Mouse (Mus musculus) heart, postnatal 0 days (tissue): ENCODE measurements at regions not wholly inside any gene's neighbourhood (a gene's known extent, or its start where the extent isn't known, plus 50 kb on each side); places are given as distances from the start of the nearest gene placed in this dataset.
"Not testable (repeated sequence)": the region's sequence is repeated elsewhere in the genome, so short reads cannot be mapped to it uniquely, and the experiment has no call there.

Experiments used
- ATAC-seq: fragments of 200-750 bp; cut with Nextera tagmentation; 2 replicates; pipeline ENCODE4 v1.8.0; 2017; ENCODE audit warnings: low read depth, moderate number of reproducible peaks, moderate library complexity; ENCODE audit not compliant: insufficient read depth
- DNase-seq: peaks from one replicate; pipeline ENCODE4 v3.0.0-alpha.2; 2016; ENCODE audit warnings: low spot score
- H3K27ac ChIP-seq: fragments of 300-500 bp; sonication (generic); 2 replicates; pipeline ENCODE4 v1.5.1; 2014; ENCODE audit warnings: low read depth, mild to moderate bottlenecking
- H3K27me3 ChIP-seq: fragments of 300-500 bp; sonication (generic); 2 replicates; pipeline ENCODE4 v1.6.1; 2014; ENCODE audit warnings: low read length, mixed read lengths; ENCODE audit not compliant: control insufficient read depth, insufficient read depth
- H3K36me3 ChIP-seq: fragments of 300-500 bp; sonication (generic); replicated peaks from 2 replicates; pipeline ENCODE4 v1.6.1; 2014; ENCODE audit warnings: low read length, mixed read lengths; ENCODE audit not compliant: control insufficient read depth, insufficient read depth
- H3K4me1 ChIP-seq: fragments of 300-500 bp; sonication (generic); 2 replicates; pipeline ENCODE4 v1.6.1; 2014; ENCODE audit warnings: antibody characterized with exemption; ENCODE audit not compliant: control insufficient read depth, insufficient read depth
- H3K4me2 ChIP-seq: fragments of 300-500 bp; sonication (generic); 2 replicates; pipeline ENCODE4 v1.6.1; 2014; ENCODE audit warnings: low read depth, mild to moderate bottlenecking, low read length, moderate library complexity
- H3K4me3 ChIP-seq: fragments of 300-500 bp; sonication (generic); 2 replicates; pipeline ENCODE4 v1.5.1; 2014; ENCODE audit warnings: low read depth, low read length
- H3K9ac ChIP-seq: fragments of 300-500 bp; sonication (generic); replicated peaks from 2 replicates; pipeline ENCODE4 v1.6.1; 2014; ENCODE audit warnings: low read depth, low read length, mixed read lengths
- H3K9me3 ChIP-seq: fragments of 300-500 bp; sonication (generic); replicated peaks from 2 replicates; pipeline ENCODE4 v1.6.1; 2016; ENCODE audit warnings: low read length; ENCODE audit not compliant: control insufficient read depth
- CTCF ChIP-seq: IDR thresholded peaks from 2 replicates; pipeline ENCODE4 v1.5.1; 2016; ENCODE audit warnings: antibody characterized with exemption, control low read depth, low read depth
- EP300 ChIP-seq: IDR thresholded peaks from 2 replicates; pipeline ENCODE4 v1.6.1; 2016; ENCODE audit warnings: antibody characterized with exemption, low read depth
- WGBS: fragments of 180-500 bp; shearing (Covaris S2); extraction: QIAGEN DNeasy Blood & Tissue Kit; methylation state at CpG from one replicate; pipeline ENCODE4 v1.1.7; 2014; 5-methylcytosine and 5-hydroxymethylcytosine counted together

DNA sequence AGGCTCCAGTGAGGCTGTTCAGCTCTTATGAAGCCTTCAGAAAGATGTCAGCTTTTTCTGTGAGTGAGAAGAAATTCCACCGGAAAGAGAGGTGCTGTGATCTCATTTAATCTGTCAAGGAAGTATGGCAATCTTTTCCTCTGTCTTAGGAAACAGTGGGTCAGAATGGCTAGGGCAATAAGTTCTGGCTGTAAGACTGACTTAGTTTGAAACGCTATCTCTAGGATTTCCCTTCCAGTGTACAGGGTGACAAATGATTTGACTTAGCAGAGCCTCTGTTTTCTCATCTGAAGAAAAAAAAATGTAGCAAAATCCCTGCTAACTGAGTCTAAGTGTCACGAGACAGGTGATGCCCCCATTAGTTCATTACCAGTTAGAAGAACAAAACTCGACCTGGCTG, 181.1 kb downstream of the Csl start:
- no peaks in the 10 kb centered on the region for H3K4me1 ChIP-seq
- no peaks in the 10 kb centered on the region for H3K36me3 ChIP-seq
- no peaks in the 10 kb centered on the region for H3K9me3 ChIP-seq
- ATAC-seq (no peak), DNase-seq (no peak)
- H3K4me2 ChIP-seq = no peak overlapping the region
- no peak overlapping the region for H3K27ac ChIP-seq
- no peak for TF ChIP-seq CTCF
- TF ChIP-seq EP300 = no peak
- no peak overlapping the region for H3K4me3 ChIP-seq
- no peak overlapping the region for H3K9ac ChIP-seq
- WGBS = 42% methylated on average over 4 of the region's 4 CpGs
- no peaks in the 10 kb centered on the region for H3K27me3 ChIP-seq

DNA sequence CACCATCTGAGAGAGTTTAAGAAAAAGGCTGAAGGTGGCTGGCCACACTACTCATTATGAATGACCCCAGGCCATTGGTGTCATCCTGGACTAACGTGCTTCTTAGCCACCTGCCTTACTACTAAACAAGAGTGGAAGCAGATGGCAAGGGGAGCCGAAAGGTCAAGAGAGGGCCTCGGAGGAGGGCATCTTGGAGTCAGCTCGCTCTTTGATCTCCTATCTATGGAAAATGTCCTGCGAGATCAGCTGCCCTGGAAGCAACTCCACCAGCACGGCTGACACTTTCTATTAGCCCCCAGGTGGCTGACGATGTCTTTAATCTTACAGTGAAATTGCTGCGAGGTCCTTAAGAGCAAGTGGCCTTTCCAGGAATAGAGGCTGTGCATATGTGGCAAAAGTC, 179.3 kb downstream of the Csl start:
- no peak for ATAC-seq
- H3K4me1 ChIP-seq = no peaks in the 10 kb centered on the region
- 29% methylated on average over 8 of the region's 8 CpGs for WGBS

DNA sequence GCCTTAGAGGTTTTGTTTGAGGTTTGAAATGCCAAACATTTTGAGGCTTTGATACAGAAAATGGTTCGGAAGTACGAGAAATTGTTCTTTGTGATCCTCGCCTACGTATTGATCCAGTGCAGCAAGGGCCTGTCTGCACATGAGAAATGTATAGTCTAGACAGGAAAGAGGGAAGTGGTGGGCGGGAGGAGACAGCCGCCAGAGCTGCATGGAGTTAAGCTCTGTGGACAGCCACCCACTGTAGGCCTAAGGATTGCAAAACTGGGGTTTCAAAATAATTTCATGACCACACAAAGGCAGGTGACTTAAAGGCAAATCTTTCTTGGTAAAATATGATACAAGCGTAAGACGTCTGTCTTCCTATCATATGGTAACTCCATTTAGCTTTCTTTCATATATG, 178.4 kb downstream of the Csl start:
- H3K4me3 ChIP-seq = no peak overlapping the region
- no peak for DNase-seq
- no peak overlapping the region for H3K9ac ChIP-seq
- no peaks in the 10 kb centered on the region for H3K4me1 ChIP-seq
- TF ChIP-seq EP300 (no peak), CTCF (no peak)
- H3K9me3 ChIP-seq = no peaks in the 10 kb centered on the region
- H3K27ac ChIP-seq = no peak overlapping the region
- H3K36me3 ChIP-seq = no peaks in the 10 kb centered on the region
- no peak overlapping the region for H3K4me2 ChIP-seq
- no peak for ATAC-seq
- no peaks in the 10 kb centered on the region for H3K27me3 ChIP-seq
- WGBS = 75% methylated on average over 8 of the region's 8 CpGs

More for the DNA sequence above, 179.3 kb downstream of the Csl start:
- H3K27me3 ChIP-seq = no peaks in the 10 kb centered on the region
- no peaks in the 10 kb centered on the region for H3K36me3 ChIP-seq
- no peak overlapping the region for H3K27ac ChIP-seq
- TF ChIP-seq EP300 (no peak), CTCF (no peak)
- DNase-seq = no peak
- no peak overlapping the region for H3K4me2 ChIP-seq
- H3K9ac ChIP-seq = no peak overlapping the region
- no peak overlapping the region for H3K4me3 ChIP-seq
- H3K9me3 ChIP-seq = no peaks in the 10 kb centered on the region

DNA sequence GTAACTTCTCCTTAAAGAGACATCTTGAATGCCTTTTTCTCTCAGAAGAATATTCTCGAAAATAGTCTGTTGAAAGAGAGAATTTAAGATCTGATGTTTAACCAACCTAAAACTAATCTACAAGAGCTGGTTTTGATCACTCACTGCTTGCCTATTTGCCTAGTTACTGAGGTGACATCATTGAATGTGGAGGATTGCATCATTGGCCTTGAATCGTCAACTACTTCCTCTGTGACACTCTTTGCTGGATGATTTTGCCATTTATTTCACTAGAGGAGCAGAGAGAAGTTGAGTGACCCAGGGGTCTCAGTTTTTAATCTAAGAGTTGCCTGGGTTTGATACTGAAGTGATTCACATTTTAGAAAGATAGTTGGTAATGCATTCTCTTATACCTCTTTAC, 174.6 kb downstream of the Csl start:
- Histone ChIP-seq H3K4me1 (no peaks in the 10 kb centered on the region), H3K4me3 (no peak overlapping the region), H3K36me3 (no peaks in the 10 kb centered on the region), H3K9me3 (no peaks in the 10 kb centered on the region), H3K4me2 (no peak overlapping the region), H3K27me3 (no peaks in the 10 kb centered on the region), H3K9ac (no peak overlapping the region), H3K27ac (no peak overlapping the region)
- DNase-seq (no peak), ATAC-seq (no peak)
- TF ChIP-seq EP300 (no peak), CTCF (no peak)
- WGBS = 66% methylated on average over 2 of the region's 2 CpGs

DNA sequence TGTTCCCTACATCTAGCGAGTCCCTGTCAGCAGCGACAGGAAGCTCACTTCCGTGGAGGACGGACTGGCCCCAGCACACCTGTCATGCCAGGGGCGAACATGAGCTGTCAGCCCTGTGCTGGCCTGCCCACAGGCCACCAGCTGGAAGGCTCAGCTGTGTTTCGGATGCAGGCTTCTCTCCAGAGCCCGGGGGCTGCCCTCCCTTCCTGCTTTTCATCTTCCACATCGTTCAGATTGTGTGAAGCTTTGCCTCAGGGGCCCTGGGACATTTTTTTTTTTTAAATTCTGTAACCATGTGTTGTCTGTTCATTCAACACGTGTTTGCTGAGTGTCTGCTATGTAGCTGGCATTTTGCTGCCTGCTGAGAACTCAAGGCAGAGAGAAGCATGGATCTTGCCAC, 167.2 kb downstream of the Csl start:
- no peak overlapping the region for H3K27ac ChIP-seq
- 17% methylated on average over 9 of the region's 9 CpGs for WGBS
- no peak for DNase-seq
- H3K4me1 ChIP-seq = no peaks in the 10 kb centered on the region
- no peaks in the 10 kb centered on the region for H3K9me3 ChIP-seq
- H3K9ac ChIP-seq = 0 out of 2 replicates have a peak overlapping the region, but pooled peaks have one; percentile 20
- no peaks in the 10 kb centered on the region for H3K27me3 ChIP-seq
- TF ChIP-seq EP300 (no peak), CTCF (no peak)
- no peak overlapping the region for H3K4me3 ChIP-seq
- no peak for ATAC-seq
- no peaks in the 10 kb centered on the region for H3K36me3 ChIP-seq
- no peak overlapping the region for H3K4me2 ChIP-seq

DNA sequence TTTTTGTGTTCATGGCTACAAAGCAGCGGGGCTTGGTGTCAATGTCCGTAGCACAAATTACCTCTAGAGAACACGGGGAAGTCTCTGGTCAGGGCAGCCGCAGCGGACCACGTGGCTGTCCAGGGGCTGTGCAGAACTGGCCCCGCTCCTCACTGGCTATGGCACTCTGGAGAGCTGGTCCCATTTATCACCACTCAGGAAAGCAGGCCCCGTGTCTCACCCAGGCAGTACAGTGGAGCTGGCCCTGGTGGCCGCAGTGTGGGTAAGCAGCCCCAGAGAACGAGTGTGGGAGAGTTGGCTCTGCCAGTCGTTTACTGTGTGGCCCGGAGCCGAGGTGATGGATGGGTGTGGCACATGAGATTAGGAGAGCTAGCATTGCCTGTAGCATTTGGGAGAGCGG, 163.8 kb downstream of the Csl start:
- WGBS = 76% methylated on average over 14 of the region's 14 CpGs
- Histone ChIP-seq H3K9ac (no peak overlapping the region), H3K27ac (no peak overlapping the region), H3K4me3 (no peak overlapping the region), H3K9me3 (no peaks in the 10 kb centered on the region), H3K36me3 (no peaks in the 10 kb centered on the region), H3K4me1 (no peaks in the 10 kb centered on the region), H3K4me2 (no peak overlapping the region), H3K27me3 (no peaks in the 10 kb centered on the region)
- ATAC-seq (no peak), DNase-seq (no peak)
- no peak for TF ChIP-seq EP300
- TF ChIP-seq CTCF = no peak

DNA sequence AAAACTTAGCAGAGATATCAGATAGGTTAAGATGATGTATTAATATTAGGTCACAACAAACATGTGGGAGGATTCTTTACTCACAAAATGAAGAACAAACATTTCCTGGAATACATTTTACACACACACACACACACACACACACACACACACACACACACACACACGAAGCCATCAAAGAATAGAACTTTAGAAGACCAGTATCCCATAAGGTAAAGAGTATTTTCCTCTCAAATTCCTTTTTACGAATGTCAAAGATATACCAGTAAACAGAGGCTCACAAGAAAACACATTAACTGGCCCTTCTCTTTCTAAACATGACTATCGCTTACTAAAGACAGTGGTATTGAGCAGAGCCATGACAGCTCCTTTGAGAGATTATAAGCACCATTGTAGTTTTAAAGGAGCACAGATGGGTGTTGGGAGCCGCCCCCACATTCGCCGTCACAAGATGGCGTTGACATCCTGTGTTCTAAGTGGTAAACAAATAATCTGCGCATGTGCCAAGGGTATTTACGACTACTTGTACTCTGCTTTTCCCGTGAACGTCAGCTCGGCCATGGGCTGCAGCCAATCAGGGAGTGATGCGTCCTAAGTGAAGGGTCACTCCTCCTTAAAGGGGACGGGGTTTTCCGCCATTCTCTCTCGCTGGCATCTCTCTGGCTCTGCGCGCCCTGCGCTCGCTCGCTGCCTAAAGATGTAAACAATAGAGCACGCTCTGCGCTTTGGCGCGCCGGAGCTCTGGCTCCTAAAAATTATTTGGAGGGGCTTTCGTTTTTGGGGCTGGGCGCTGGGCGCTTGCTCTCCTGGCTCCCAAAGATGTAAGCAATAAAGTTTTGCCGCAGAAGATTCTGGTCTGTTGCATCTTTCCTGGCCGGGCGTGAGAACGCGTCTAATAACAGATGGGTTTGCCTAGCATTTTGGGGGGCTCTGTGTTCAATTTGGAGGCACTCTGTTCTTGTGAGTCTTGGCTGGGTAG, 160.0 kb downstream of the Csl start:
- not testable (repeated sequence) for H3K27me3 ChIP-seq, H3K4me1 ChIP-seq, DNase-seq, H3K36me3 ChIP-seq, H3K9me3 ChIP-seq
- H3K9ac ChIP-seq = peak overlapping the region; percentile 47; the same call in 1 of the 2 replicates
- 52% methylated on average over 21 of the region's 34 CpGs for WGBS
- peak overlapping the region; percentile 41 for H3K4me3 ChIP-seq
- peak overlapping the region; percentile 56 for H3K4me2 ChIP-seq
- H3K27ac ChIP-seq = peak overlapping the region; percentile 72
- ATAC-seq = peak; percentile 49; the same call in 1 of the 2 replicates
